Mouse (Mus musculus): ENCODE results near the gene Ptpru. TPM values are rescaled to one million over a fixed set of nuclear protein-coding genes. Genes with fewer than 3 reads are reported as not detected.
A peak's percentile ranks its signal among the peaks of the same experiment; 100 is the strongest.

The Ptpru gene
- polyA plus RNA-seq, 1 experiment from 2014 or later, result 5.7 TPM

DNA sequence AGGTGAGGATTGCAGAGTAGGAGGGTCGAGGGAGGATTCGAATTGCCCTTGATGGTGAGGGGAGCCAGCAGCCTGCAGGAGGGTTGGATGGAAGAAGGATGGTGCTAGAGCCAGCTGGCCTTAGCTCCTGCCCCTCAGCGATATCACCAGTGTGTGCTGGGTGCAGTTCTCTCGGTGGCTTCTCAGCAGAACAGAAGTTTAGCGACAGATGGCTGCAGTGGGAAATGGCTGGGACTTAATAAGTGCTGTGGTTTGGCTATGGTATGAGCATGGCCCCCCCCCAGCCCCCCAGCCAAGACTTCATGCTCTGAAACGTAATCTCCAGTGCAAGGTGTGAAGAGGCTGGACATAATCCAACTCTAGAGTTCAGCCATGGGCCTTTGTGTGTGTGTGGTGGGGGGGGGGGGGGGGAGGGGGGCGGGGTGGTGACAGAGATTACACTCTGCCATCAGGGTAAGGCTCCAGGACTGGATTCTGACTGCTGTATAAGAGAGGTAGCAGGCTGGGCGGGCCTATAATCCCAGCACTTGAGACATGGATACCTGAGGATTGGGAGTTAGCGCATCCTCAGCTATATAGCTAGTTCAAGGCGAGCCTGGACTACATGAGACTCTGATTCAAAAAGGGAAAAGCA is 85.8 kb downstream of the Ptpru start:
- Histone ChIP-seq H3K36me3 (ENCODE audit: control insufficient read depth, insufficient read depth, low read length) (no peaks in the 10 kb centered on the region), H3K4me1 (replicated peaks; ENCODE audit: control insufficient read depth, insufficient read depth, low read length) (no peaks in the 10 kb centered on the region), H3K4me2 (ENCODE audit: low read length) (no peak overlapping the region), H3K9ac (ENCODE audit: low read length) (no peak overlapping the region), H3K4me3 (ENCODE audit: low read depth, low read length) (no peak overlapping the region), H3K27ac (ENCODE audit: low read depth) (no peak overlapping the region), H3K27me3 (replicated peaks; ENCODE audit: control insufficient read depth, insufficient read depth, low read length) (no peaks in the 10 kb centered on the region), H3K9me3 (ENCODE audit: control insufficient read depth, low read length) (no peaks in the 10 kb centered on the region)
- no peak for DNase-seq (ENCODE audit: low spot score)
- ATAC-seq (replicated peaks; ENCODE audit: low FRiP score, low TSS enrichment, low read depth), result no peak
- 56% methylated on average over 10 of the region's 10 CpGs for WGBS

DNA sequence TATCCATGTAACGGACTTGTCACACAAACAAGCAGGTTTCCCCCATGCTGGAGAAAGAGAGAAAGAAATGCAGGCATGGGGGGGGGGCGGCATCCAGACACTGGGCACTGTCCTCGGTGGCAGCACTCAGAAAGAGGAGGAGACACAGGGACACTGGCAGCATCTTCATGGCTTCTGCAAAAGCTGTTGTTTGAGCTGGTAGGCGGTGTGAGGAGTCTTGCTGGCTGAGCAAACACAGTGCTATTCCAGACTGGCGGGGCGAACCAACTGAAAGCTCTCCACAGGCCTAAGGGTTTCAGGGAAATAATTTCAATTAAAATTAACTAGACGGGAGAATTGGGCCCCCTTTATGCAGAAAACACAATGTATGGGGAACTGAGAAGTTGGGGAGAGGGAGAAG is 86.5 kb downstream of the Ptpru start:
- 75% methylated on average over 7 of the region's 7 CpGs for WGBS
- H3K27me3 ChIP-seq (replicated peaks; ENCODE audit: control insufficient read depth, insufficient read depth, low read length), result no peaks in the 10 kb centered on the region
- no peaks in the 10 kb centered on the region for H3K4me1 ChIP-seq (replicated peaks; ENCODE audit: control insufficient read depth, insufficient read depth, low read length)
- H3K4me3 ChIP-seq (ENCODE audit: low read depth, low read length), result no peak overlapping the region
- H3K9me3 ChIP-seq (ENCODE audit: control insufficient read depth, low read length), result no peaks in the 10 kb centered on the region
- DNase-seq (ENCODE audit: low spot score) (no peak), ATAC-seq (replicated peaks; ENCODE audit: low FRiP score, low TSS enrichment, low read depth) (no peak)
- H3K27ac ChIP-seq (ENCODE audit: low read depth), result no peak overlapping the region
- no peak overlapping the region for H3K9ac ChIP-seq (ENCODE audit: low read length)
- no peaks in the 10 kb centered on the region for H3K36me3 ChIP-seq (ENCODE audit: control insufficient read depth, insufficient read depth, low read length)
- H3K4me2 ChIP-seq (ENCODE audit: low read length), result no peak overlapping the region

DNA sequence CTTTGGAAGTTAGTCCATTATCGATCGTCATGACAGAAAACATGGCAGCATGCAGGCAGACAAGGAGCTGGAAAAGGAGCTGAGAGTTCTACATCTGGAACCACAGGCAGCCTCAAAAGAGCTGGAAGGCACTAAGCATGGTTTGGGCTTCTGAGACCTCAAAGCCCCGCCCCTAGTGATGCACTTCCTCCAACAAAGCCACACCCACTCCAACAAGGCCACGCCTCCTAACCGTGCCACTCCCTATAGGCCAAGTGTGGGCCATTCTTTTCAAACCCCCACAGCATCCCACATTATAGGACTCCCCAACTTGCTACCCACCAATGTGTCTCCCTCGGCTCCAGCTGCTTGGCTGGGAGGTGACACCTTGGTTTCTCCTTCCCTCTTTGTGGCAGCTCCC is 88.3 kb downstream of the Ptpru start:
- no peaks in the 10 kb centered on the region for H3K9me3 ChIP-seq (ENCODE audit: control insufficient read depth, low read length)
- H3K36me3 ChIP-seq (ENCODE audit: control insufficient read depth, insufficient read depth, low read length), result no peaks in the 10 kb centered on the region
- no peak overlapping the region for H3K27ac ChIP-seq (ENCODE audit: low read depth)
- H3K9ac ChIP-seq (ENCODE audit: low read length), result no peak overlapping the region
- H3K4me2 ChIP-seq (ENCODE audit: low read length), result no peak overlapping the region
- peaks cover 3% of the 10 kb centered on the region for H3K4me1 ChIP-seq (replicated peaks; ENCODE audit: control insufficient read depth, insufficient read depth, low read length)
- H3K4me3 ChIP-seq (ENCODE audit: low read depth, low read length), result no peak overlapping the region
- DNase-seq (ENCODE audit: low spot score) (no peak), ATAC-seq (replicated peaks; ENCODE audit: low FRiP score, low TSS enrichment, low read depth) (no peak)
- H3K27me3 ChIP-seq (replicated peaks; ENCODE audit: control insufficient read depth, insufficient read depth, low read length), result no peaks in the 10 kb centered on the region
- 86% methylated on average over 6 of the region's 6 CpGs for WGBS

DNA sequence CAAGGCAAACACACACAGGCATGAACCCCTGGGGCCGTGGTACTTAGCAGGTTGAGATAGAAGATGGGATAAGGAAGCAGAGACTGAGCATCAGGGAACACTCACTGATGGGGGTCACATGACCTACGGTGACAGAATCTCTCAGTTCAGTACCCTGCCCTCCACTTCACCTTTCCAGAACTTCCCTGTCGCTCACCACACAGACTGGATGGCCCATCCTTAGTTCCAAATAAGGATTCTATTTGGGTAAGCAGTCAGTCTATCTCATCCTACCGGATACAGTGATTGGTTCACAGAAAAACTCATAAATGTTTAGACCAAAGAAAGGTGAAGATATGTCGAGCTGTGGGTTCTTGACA is 93.4 kb downstream of the Ptpru start:
- Histone ChIP-seq H3K4me2 (ENCODE audit: low read length) (no peak overlapping the region), H3K9me3 (ENCODE audit: control insufficient read depth, low read length) (no peaks in the 10 kb centered on the region), H3K27me3 (replicated peaks; ENCODE audit: control insufficient read depth, insufficient read depth, low read length) (no peaks in the 10 kb centered on the region), H3K27ac (ENCODE audit: low read depth) (peak overlapping the region; percentile 9; the same call in 1 of the 2 replicates), H3K36me3 (ENCODE audit: control insufficient read depth, insufficient read depth, low read length) (no peaks in the 10 kb centered on the region), H3K4me1 (replicated peaks; ENCODE audit: control insufficient read depth, insufficient read depth, low read length) (peaks cover 13% of the 10 kb centered on the region), H3K4me3 (ENCODE audit: low read depth, low read length) (no peak overlapping the region), H3K9ac (ENCODE audit: low read length) (no peak overlapping the region)
- ATAC-seq (replicated peaks; ENCODE audit: low FRiP score, low TSS enrichment, low read depth), result 0 out of 2 replicates have a peak, but pooled peaks have one; percentile 36
- WGBS, result 40% methylated on average over 5 of the region's 5 CpGs
- no peak for DNase-seq (ENCODE audit: low spot score)

DNA sequence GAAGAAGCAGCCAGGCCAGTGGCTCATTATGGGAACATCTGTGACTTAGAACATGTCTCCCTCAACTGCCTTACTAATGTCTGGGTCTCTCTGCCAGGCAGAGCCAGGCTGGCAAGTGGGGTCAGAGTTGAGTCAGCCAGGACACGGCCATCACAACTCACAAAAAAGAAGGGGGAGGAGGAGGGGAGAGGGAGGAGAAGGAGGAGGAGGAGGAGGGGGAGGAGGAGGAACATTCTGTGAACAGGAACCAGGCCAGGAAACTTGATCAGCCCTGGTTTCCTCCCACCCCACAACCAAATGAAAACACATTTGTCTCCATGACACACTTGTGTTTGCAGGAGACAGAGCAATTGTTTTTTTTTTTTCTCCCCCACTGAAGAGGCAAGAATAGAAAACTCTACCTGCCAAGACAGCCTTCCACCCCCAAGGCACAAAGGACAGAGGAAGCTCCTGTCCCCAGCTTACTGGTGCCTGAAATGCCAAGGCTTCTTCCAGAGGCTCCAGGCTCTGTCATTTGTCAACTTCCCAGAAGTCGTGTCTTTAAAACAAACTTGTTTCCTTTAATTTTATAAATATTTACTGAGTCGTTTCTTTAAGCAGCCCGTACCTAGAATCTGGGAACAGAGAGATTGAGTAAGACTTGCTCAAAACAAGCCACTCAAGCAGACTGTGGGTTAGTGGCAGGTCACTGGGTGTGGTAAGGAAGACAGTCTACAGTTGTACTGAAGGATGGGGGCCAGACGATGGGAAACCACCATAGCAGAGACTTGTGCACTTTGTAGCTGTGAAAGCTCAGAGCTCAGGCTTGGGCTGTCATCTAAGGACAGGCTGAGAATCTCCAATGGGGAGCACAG is 94.0 kb downstream of the Ptpru start:
- Histone ChIP-seq H3K27ac (ENCODE audit: low read depth) (peak overlapping the region; percentile 9; the same call in 1 of the 2 replicates), H3K36me3 (ENCODE audit: control insufficient read depth, insufficient read depth, low read length) (no peaks in the 10 kb centered on the region)
- no peak for DNase-seq (ENCODE audit: low spot score)

DNA sequence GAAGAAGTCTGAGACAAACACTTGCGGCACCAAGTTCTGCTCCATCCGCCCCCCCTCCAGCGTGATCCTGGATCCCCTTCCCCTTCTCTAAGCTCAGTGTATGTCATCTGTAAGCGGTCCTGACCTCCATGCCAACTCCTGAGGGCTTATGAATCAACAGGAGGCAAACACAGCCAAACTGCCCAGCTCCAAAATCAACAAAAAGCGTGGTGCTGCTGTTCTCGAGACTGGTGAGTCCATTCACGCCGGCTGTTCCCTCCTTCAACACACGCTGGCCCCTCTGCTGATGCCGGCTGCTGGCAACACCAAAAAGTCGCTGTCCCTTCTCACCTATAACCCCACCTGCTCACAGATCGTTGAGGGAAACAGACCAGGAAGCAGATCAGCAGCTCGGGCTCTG is 95.1 kb downstream of the Ptpru start:
- Histone ChIP-seq H3K36me3 (ENCODE audit: control insufficient read depth, insufficient read depth, low read length) (no peaks in the 10 kb centered on the region), H3K4me1 (replicated peaks; ENCODE audit: control insufficient read depth, insufficient read depth, low read length) (peaks cover 13% of the 10 kb centered on the region), H3K9ac (ENCODE audit: low read length) (no peak overlapping the region), H3K27me3 (replicated peaks; ENCODE audit: control insufficient read depth, insufficient read depth, low read length) (no peaks in the 10 kb centered on the region), H3K27ac (ENCODE audit: low read depth) (no peak overlapping the region), H3K4me3 (ENCODE audit: low read depth, low read length) (no peak overlapping the region), H3K9me3 (ENCODE audit: control insufficient read depth, low read length) (no peaks in the 10 kb centered on the region), H3K4me2 (ENCODE audit: low read length) (no peak overlapping the region)
- ATAC-seq (replicated peaks; ENCODE audit: low FRiP score, low TSS enrichment, low read depth) (no peak), DNase-seq (ENCODE audit: low spot score) (no peak)
- 39% methylated on average over 13 of the region's 13 CpGs for WGBS

More for the DNA sequence above, 94.0 kb downstream of the Ptpru start:
- H3K27me3 ChIP-seq (replicated peaks; ENCODE audit: control insufficient read depth, insufficient read depth, low read length), result no peaks in the 10 kb centered on the region
- H3K4me2 ChIP-seq (ENCODE audit: low read length), result no peak overlapping the region
- 12% methylated on average over 5 of the region's 5 CpGs for WGBS
- ATAC-seq (replicated peaks; ENCODE audit: low FRiP score, low TSS enrichment, low read depth), result 0 out of 2 replicates have a peak, but pooled peaks have one; percentile 12
- no peaks in the 10 kb centered on the region for H3K9me3 ChIP-seq (ENCODE audit: control insufficient read depth, low read length)
- H3K9ac ChIP-seq (ENCODE audit: low read length), result no peak overlapping the region
- peaks cover 13% of the 10 kb centered on the region for H3K4me1 ChIP-seq (replicated peaks; ENCODE audit: control insufficient read depth, insufficient read depth, low read length)
- H3K4me3 ChIP-seq (ENCODE audit: low read depth, low read length), result no peak overlapping the region

DNA sequence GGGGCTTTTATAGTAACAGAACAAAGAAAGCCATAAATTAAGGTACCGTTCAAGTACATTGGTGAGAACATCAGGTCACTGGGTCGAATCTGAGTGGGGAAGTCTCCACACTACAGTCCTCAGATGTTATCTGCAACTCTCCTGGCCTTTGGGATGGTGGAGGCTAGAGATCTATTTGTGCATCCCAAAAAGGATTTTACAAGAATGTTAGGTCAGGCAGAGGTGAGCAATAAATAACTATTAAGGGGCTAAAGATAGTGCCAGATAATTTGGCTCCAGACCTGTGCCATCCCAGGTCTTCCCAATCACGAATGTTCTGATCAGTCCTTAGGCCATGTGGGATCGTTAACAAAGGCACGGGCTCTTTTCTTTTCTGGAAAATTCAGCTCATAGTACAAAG is 97.5 kb downstream of the Ptpru start:
- Histone ChIP-seq H3K4me2 (ENCODE audit: low read length) (no peak overlapping the region), H3K9me3 (ENCODE audit: control insufficient read depth, low read length) (no peaks in the 10 kb centered on the region), H3K27me3 (replicated peaks; ENCODE audit: control insufficient read depth, insufficient read depth, low read length) (no peaks in the 10 kb centered on the region), H3K4me3 (ENCODE audit: low read depth, low read length) (no peak overlapping the region), H3K4me1 (replicated peaks; ENCODE audit: control insufficient read depth, insufficient read depth, low read length) (peaks cover 13% of the 10 kb centered on the region), H3K36me3 (ENCODE audit: control insufficient read depth, insufficient read depth, low read length) (no peaks in the 10 kb centered on the region), H3K9ac (ENCODE audit: low read length) (no peak overlapping the region), H3K27ac (ENCODE audit: low read depth) (no peak overlapping the region)
- ATAC-seq (replicated peaks; ENCODE audit: low FRiP score, low TSS enrichment, low read depth), result no peak
- WGBS, result 50% methylated on average over 5 of the region's 5 CpGs
- DNase-seq (ENCODE audit: low spot score), result no peak

DNA sequence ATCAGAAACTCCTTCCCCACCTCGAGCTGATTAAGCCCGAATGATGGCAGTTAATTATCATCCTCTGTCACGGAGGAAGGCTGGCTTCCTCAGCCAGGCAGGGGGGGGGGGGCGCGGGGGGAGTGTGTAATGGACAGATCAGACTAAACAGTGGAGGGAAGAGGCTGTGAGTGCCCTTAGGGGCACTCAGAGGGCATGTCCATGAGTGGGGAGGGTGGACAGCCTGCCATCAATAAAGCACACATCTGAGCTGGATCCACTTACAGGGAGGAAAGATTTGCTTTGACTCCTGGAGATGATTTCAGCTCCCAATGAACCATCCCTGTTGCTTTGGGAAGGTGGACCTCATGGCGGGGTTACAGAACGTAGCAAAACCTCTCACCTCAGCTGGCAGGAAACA is 109.5 kb downstream of the Ptpru start:
- Histone ChIP-seq H3K4me2 (ENCODE audit: low read length) (no peak overlapping the region), H3K27me3 (replicated peaks; ENCODE audit: control insufficient read depth, insufficient read depth, low read length) (no peaks in the 10 kb centered on the region), H3K36me3 (ENCODE audit: control insufficient read depth, insufficient read depth, low read length) (no peaks in the 10 kb centered on the region), H3K27ac (ENCODE audit: low read depth) (no peak overlapping the region), H3K9ac (ENCODE audit: low read length) (no peak overlapping the region), H3K4me1 (replicated peaks; ENCODE audit: control insufficient read depth, insufficient read depth, low read length) (no peaks in the 10 kb centered on the region), H3K4me3 (ENCODE audit: low read depth, low read length) (no peak overlapping the region), H3K9me3 (ENCODE audit: control insufficient read depth, low read length) (no peaks in the 10 kb centered on the region)
- WGBS, result 23% methylated on average over 7 of the region's 7 CpGs
- DNase-seq (ENCODE audit: low spot score) (no peak), ATAC-seq (replicated peaks; ENCODE audit: low FRiP score, low TSS enrichment, low read depth) (no peak)

All from intestine, embryonic 14.5 days (tissue).